Mouse (Mus musculus): ENCODE measurements around the gene Zfp354c. TPM values are rescaled to one million over a fixed set of nuclear protein-coding genes. Genes with fewer than 3 reads are reported as not detected.

The Zfp354c gene
- total RNA-seq, 2 experiments from 2014 or later, result 9.8 to 10.1 TPM

Other genes with a start within 250 kb of the Zfp354c start
- 10 to 100 TPM; 28.5 to 32.0 TPM for gene Adamts2, start 225.6 kb downstream of the Zfp354c start, total RNA-seq (2021)
- gene Zfp879, start 13.8 kb upstream of the Zfp354c start, total RNA-seq (2021), result under 1 TPM; 0.38 to 0.62 TPM
- gene Grm6, start 23.0 kb upstream of the Zfp354c start, total RNA-seq (2021), result not detected
- 1 to 10 TPM; 1.4 to 1.5 TPM for gene Zfp454, start 59.9 kb upstream of the Zfp354c start, total RNA-seq (2021)
- 1 to 10 TPM; 2.8 to 3.7 TPM for gene Zfp2, start 88.4 kb upstream of the Zfp354c start, total RNA-seq (2021)
- under 1 TPM; 0.88 to 0.92 TPM for gene Zfp354b, start 103.9 kb upstream of the Zfp354c start, total RNA-seq (2021)
- not detected for gene 4933414I15Rik, start 116.0 kb upstream of the Zfp354c start, total RNA-seq (2021)
- not detected for gene Prop1, start 126.0 kb upstream of the Zfp354c start, total RNA-seq (2021)
- gene Olfr1378, start 138.8 kb upstream of the Zfp354c start, total RNA-seq (2021), result not detected
- not detected for gene Olfr1377, start 154.2 kb upstream of the Zfp354c start, total RNA-seq (2021)
- gene Olfr51, start 175.9 kb upstream of the Zfp354c start, total RNA-seq (2021), result not detected
- gene Olfr54, start 186.5 kb upstream of the Zfp354c start, total RNA-seq (2021), result not detected
- gene Olfr1375, start 220.4 kb upstream of the Zfp354c start, total RNA-seq (2021), result not detected
- 1 to 10 TPM; 2.1 to 2.2 TPM for gene Zfp354a, start 231.5 kb upstream of the Zfp354c start, total RNA-seq (2021)